Mouse (Mus musculus) ES-E14 (cell line): Measurements from ENCODE around the gene Rap1gds1.

Experiments
- CHD2 ChIP-seq: IDR thresholded peaks from 2 replicates; pipeline ENCODE4 v1.6.1; 2014; ENCODE audit warnings: mild to moderate bottlenecking, low read depth, low read length, inconsistent platforms
- HCFC1 ChIP-seq: IDR thresholded peaks from 2 replicates; pipeline ENCODE4 v1.6.1; 2012; ENCODE audit warnings: low read length, inconsistent platforms, borderline replicate concordance; ENCODE audit not compliant: insufficient read depth
- MAFK ChIP-seq: IDR thresholded peaks from 2 replicates; pipeline ENCODE4 v1.6.1; 2014; ENCODE audit warnings: mild to moderate bottlenecking, low read depth, low read length, inconsistent platforms; ENCODE audit not compliant: insufficient read depth
- ZNF384 ChIP-seq: IDR thresholded peaks from 2 replicates; pipeline ENCODE4 v1.6.1; 2012; ENCODE audit warnings: low read depth, low read length, inconsistent platforms

GRCm38 (mm10) chr3:139088526-139088925, 13.5 kb upstream of the Rap1gds1 start:
- TF ChIP-seq CHD2 (no peak), HCFC1 (no peak), ZNF384 (no peak), MAFK (no peak)
